Mouse (Mus musculus) CD4-positive, CD25-positive, alpha-beta regulatory T cell, adult 9 weeks (primary cell): ENCODE data around the gene Krtap1-3. TPM values are rescaled to one million over a fixed set of nuclear protein-coding genes. Genes with fewer than 3 reads are reported as not detected.

Source experiments
- polyA plus RNA-seq: library from polyadenylated mRNA; unstranded; fragments of 100-300 nt; shearing (Covaris generic); gene quantifications from one replicate; pipeline ENCODE4 v1.2.1, GENCODE M21; 2017

The Krtap1-3 gene
- polyA plus RNA-seq: not detected

DNA sequence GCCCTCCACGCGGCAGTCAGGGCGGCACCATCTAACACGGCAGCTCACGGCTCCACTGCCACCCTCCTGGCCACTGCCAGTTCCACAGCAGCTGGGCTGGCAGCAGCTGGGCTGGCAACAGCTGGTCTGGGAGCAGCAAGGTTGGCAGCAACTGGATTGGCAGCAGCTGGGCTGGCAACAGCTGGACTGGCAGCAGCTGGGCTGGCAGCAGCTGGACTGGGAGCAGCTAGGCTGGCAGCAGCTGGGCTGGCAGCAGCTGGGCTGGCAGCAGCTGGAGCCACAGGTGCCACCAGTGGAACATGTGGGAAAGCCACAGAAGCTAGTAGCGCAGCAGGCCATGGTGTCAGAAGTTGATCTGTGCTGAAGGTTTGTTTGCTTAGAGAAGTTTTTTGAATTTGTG lies at the start of gene Krtap1-3:
Gene Krtap1-3 (minus strand): TSS at position 359 of the 400 bp plus-strand sequence.

GRCm38 (mm10) chr11:99634653-99635134 lies 43.6 kb upstream of the Krtap1-3 start, which contains the start of gene Krtap4-2:
Gene Krtap4-2 (minus strand): TSS chr11:99635084.

GRCm38 (mm10) chr11:99628138-99628537 lies 37.0 kb upstream of the Krtap1-3 start, which contains the start of gene Krtap4-1:
Gene Krtap4-1 (minus strand): TSS chr11:99628238.

GRCm38 (mm10) chr11:99620335-99620734 lies 29.2 kb upstream of the Krtap1-3 start, which contains the start of gene Gm11562:
Gene Gm11562 (minus strand): TSS chr11:99620435.

DNA sequence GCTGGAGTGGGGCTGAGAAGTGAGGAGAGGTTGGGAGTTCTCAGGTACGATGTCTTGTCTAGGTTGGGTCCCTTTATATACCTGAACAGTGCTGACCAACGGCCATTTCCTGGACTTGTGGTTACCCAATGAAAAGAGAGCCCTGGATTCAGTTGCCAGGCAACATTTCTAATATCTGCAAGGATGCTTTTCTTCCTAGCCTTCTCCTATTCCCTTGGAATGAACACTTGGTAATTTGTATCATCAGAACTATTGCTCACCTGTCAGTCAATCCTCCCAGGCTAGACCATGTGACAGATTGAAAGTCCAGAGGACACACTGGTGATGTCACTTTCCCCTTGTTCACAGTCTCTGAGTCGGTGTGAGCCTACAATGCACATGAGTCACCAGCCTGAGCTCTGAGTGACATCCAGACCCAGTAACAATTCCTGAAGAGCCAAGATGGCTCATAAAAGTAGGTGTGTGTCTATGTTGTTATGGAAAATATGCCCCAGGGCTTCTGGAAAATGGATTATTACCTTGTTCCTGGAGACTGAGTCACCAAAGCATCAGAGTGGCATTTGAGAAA lies 23.7 kb upstream of the Krtap1-3 start, which contains the start of gene Krtap2-4:
Gene Krtap2-4 (minus strand): TSS at position 51 of the 568 bp plus-strand sequence.

DNA sequence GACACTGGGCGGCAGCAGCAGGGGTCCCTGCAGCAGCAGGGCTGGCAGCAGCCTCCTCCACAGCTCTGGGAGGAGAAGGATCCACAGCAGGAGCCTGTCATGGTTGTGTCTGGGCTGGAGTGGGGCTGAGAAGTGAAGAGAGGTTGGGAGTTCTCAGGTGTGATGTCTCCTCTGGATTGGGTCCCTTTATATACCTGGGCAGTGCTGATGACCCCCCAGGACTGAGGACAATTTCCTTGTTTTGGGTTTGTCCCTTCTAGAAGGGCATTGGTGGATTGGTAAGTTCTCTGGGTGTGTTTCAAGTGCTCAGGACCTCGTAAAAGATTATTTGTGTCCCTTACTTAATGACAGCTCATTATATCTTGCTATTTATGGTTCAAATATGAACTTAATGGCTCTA lies 18.9 kb upstream of the Krtap1-3 start, which contains the start of gene Gm11937:
Gene Gm11937 (minus strand): TSS at position 101 of the 400 bp plus-strand sequence.

GRCm38 (mm10) chr11:99603208-99603607 lies 12.1 kb upstream of the Krtap1-3 start, which contains the start of gene Gm11938:
Gene Gm11938 (minus strand): TSS chr11:99603308.

GRCm38 (mm10) chr11:99597742-99598141 lies 6.6 kb upstream of the Krtap1-3 start, which contains the start of gene Krtap9-3:
Gene Krtap9-3 (minus strand): TSS chr11:99598105.

DNA sequence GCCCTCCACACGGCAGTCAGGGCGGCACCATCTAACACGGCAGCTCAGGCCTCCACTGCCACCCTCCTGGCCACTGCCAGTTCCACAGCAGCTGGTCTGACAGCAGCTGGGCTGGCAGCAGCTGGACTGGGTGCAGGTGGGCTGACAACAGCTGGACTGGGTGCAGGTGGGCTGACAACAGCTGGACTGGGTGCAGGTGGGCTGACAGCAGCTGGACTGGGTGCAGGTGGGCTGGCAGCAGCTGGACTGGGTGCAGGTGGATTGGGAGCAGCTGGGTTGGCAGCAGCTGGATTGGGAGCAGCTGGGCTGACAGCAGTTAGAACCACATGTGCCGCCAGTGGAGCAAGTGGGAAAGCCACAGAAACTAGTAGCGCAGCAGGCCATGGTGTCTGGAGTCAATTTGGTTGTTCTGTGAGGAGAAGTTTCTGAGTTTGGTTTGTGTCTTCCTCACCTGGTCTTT lies 7.9 kb downstream of the Krtap1-3 start, which contains the start of gene Krtap1-4:
Gene Krtap1-4 (minus strand): TSS at position 410 of the 460 bp plus-strand sequence.

DNA sequence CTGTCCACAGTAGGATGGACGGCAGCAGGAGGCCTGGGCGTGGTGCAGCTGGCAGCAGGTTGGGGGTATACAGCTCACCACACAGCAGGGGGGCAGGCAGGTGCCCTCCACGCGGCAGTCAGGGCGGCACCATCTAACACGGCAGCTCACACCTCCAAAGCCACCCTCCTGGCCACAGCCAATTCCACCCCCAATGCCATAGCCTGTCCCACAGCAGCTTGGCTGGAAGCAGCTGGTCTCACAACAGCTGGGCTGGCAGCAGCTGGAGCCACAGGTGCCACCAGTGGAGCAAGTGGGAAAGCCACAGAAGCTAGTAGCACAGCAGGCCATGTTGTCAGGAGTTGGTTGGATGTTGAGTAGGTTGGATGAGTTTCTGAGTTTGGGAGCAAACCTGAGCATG lies 10.5 kb downstream of the Krtap1-3 start, which contains the start of gene Krtap1-5:
Gene Krtap1-5 (minus strand): TSS at position 381 of the 400 bp plus-strand sequence.

GRCm38 (mm10) chr11:99566530-99566929 lies 24.6 kb downstream of the Krtap1-3 start, which contains the start of gene Krtap3-1:
Gene Krtap3-1 (minus strand): TSS chr11:99566630.

GRCm38 (mm10) chr11:99559366-99559765 lies 31.8 kb downstream of the Krtap1-3 start, which contains the start of gene Gm11939:
Gene Gm11939 (minus strand): TSS chr11:99559466.

GRCm38 (mm10) chr11:99556753-99557152 lies 34.4 kb downstream of the Krtap1-3 start, which contains the start of gene Krtap3-2:
Gene Krtap3-2 (minus strand): TSS chr11:99556853.

GRCm38 (mm10) chr11:99550765-99551164 lies 40.4 kb downstream of the Krtap1-3 start, which contains the start of gene Krtap3-3:
Gene Krtap3-3 (minus strand): TSS chr11:99550865.

Other genes with a start within 250 kb of the Krtap1-3 start
- not detected for gene Krt27, start 240.2 kb downstream of the Krtap1-3 start, polyA plus RNA-seq
- gene Krt28, start 216.4 kb downstream of the Krtap1-3 start, polyA plus RNA-seq: not detected
- gene Krt10, start 202.0 kb downstream of the Krtap1-3 start, polyA plus RNA-seq: 18.4 TPM
- gene Krt12, start 169.1 kb downstream of the Krtap1-3 start, polyA plus RNA-seq: not detected
- gene Krt20, start 153.2 kb downstream of the Krtap1-3 start, polyA plus RNA-seq: not detected
- gene Krt23, start 98.2 kb downstream of the Krtap1-3 start, polyA plus RNA-seq: not detected
- gene Krt39, start 70.0 kb downstream of the Krtap1-3 start, polyA plus RNA-seq: not detected
- not detected for gene Krt40, start 48.2 kb downstream of the Krtap1-3 start, polyA plus RNA-seq
- not detected for gene Krtap3-3, start 40.5 kb downstream of the Krtap1-3 start, polyA plus RNA-seq
- not detected for gene Krtap3-2, start 34.5 kb downstream of the Krtap1-3 start, polyA plus RNA-seq
- gene Gm11939, start 31.9 kb downstream of the Krtap1-3 start, polyA plus RNA-seq: not detected
- gene Krtap3-1, start 24.7 kb downstream of the Krtap1-3 start, polyA plus RNA-seq: not detected
- gene Krtap1-5, start 10.3 kb downstream of the Krtap1-3 start, polyA plus RNA-seq: not detected
- not detected for gene Krtap1-4, start 7.7 kb downstream of the Krtap1-3 start, polyA plus RNA-seq
- not detected for gene Krtap9-3, start 6.8 kb upstream of the Krtap1-3 start, polyA plus RNA-seq
- gene Gm11938, start 12.0 kb upstream of the Krtap1-3 start, polyA plus RNA-seq: not detected
- gene Gm11937, start 18.9 kb upstream of the Krtap1-3 start, polyA plus RNA-seq: not detected
- not detected for gene Krtap2-4, start 23.5 kb upstream of the Krtap1-3 start, polyA plus RNA-seq
- gene Gm11562, start 29.1 kb upstream of the Krtap1-3 start, polyA plus RNA-seq: not detected
- not detected for gene Krtap4-1, start 36.9 kb upstream of the Krtap1-3 start, polyA plus RNA-seq
- not detected for gene Krtap4-2, start 43.7 kb upstream of the Krtap1-3 start, polyA plus RNA-seq
- not detected for gene Krtap4-7, start 52.8 kb upstream of the Krtap1-3 start, polyA plus RNA-seq
- gene Gm11555, start 58.9 kb upstream of the Krtap1-3 start, polyA plus RNA-seq: not detected
- not detected for gene Gm11563, start 67.6 kb upstream of the Krtap1-3 start, polyA plus RNA-seq
- gene Krtap4-6, start 74.6 kb upstream of the Krtap1-3 start, polyA plus RNA-seq: not detected
- gene Gm14190, start 99.4 kb upstream of the Krtap1-3 start, polyA plus RNA-seq: not detected
- gene Gm14180, start 143.0 kb upstream of the Krtap1-3 start, polyA plus RNA-seq: not detected
- gene Gm11595, start 181.6 kb upstream of the Krtap1-3 start, polyA plus RNA-seq: not detected
- not detected for gene Krtap4-8, start 189.4 kb upstream of the Krtap1-3 start, polyA plus RNA-seq
- gene Krtap4-9, start 193.9 kb upstream of the Krtap1-3 start, polyA plus RNA-seq: not detected
- not detected for gene Gm11596, start 202.1 kb upstream of the Krtap1-3 start, polyA plus RNA-seq
- not detected for gene Gm11569, start 207.6 kb upstream of the Krtap1-3 start, polyA plus RNA-seq
- not detected for gene Gm11554, start 213.1 kb upstream of the Krtap1-3 start, polyA plus RNA-seq
- gene Krtap4-13, start 218.6 kb upstream of the Krtap1-3 start, polyA plus RNA-seq: not detected
- not detected for gene Gm11564, start 224.3 kb upstream of the Krtap1-3 start, polyA plus RNA-seq
- not detected for gene 2300003K06Rik, start 246.7 kb upstream of the Krtap1-3 start, polyA plus RNA-seq